Mouse (Mus musculus) spleen, postnatal 14 days (tissue): Measurements from ENCODE around the gene Obp2b.
"Not testable (repeated sequence)": the region's sequence is repeated elsewhere in the genome, so short reads cannot be mapped to it uniquely, and the experiment has no call there.

Experiments
- DNase-seq, 2 experiments: peaks; one replicate each; pipeline ENCODE4 v3.0.0; 2021 to 2022; ENCODE audit warnings: low spot score in 2 of 2

Obp2b gene

GRCm38 (mm10) chr2:25736709-25737108 is at the start of gene Obp2b:
TSS of gene Obp2b (plus strand) at chr2:25737009.
- not testable (repeated sequence) for DNase-seq

DNA sequence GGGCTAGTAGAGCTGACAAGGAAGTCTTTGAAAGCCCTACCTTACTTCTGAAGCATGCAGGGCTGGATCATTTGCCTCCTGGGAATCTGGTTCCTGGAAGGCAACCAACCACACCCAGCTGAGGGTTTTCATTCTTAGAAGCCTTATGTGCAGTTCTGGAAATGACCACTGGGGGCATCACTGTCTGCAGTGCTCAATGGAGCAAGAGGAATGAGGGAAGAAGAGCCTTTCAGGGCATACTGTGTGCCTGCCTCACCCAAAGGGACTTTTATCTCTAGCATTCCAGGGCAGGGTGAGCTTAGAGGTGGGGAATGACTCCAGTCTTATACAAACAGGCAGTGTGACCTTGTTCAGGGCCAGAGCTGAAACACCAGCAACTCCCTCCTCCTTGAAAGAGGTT is 42.2 kb upstream of the Obp2b start:
- peak in 1 of 2 experiments; percentile 31 for DNase-seq

- DNase-seq = no peak
Measured at GRCm38 (mm10) chr2:25696951-25697350, 39.9 kb upstream of the Obp2b start.

DNA sequence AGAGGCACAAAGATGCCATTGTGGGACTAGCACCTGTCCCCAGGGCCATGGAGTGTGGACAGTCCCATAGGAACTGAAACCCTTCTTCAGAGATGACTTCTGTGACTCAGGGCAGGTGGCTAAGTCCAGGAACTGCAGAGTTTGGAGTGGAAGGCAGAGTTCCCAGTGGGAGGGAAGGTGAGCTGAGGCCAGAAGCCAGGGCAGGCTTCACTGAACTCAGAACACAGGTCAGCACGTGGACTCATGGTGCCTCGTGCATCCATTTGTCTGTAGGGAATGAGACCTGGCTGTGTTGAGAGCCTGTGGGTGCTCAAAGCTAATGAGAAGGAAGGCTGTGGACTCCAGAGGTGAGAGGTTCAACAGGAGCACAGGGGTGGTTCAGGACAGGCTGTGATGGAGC is 38.1 kb upstream of the Obp2b start:
- DNase-seq = no peak

GRCm38 (mm10) chr2:25699743-25700142 is 37.1 kb upstream of the Obp2b start, which contains the start of gene Obp2a:
TSS of gene Obp2a (plus strand) at chr2:25700043.
- DNase-seq = not testable (repeated sequence)

- no peak for DNase-seq
Measured at GRCm38 (mm10) chr2:25701001-25701400, 35.8 kb upstream of the Obp2b start.

GRCm38 (mm10) chr2:25703706-25704105 is 33.1 kb upstream of the Obp2b start:
- DNase-seq = no peak

- peak in 1 of 2 experiments; percentile 43 for DNase-seq
Measured at GRCm38 (mm10) chr2:25706643-25707481, 29.9 kb upstream of the Obp2b start, which contains the start of gene Bmyc. TSS of gene Bmyc (plus strand) at chr2:25706739.

GRCm38 (mm10) chr2:25708121-25708520 is 28.7 kb upstream of the Obp2b start:
- DNase-seq = peak in 1 of 2 experiments; percentile 16

GRCm38 (mm10) chr2:25709056-25709455 is 27.8 kb upstream of the Obp2b start:
- DNase-seq = not testable (repeated sequence)

DNA sequence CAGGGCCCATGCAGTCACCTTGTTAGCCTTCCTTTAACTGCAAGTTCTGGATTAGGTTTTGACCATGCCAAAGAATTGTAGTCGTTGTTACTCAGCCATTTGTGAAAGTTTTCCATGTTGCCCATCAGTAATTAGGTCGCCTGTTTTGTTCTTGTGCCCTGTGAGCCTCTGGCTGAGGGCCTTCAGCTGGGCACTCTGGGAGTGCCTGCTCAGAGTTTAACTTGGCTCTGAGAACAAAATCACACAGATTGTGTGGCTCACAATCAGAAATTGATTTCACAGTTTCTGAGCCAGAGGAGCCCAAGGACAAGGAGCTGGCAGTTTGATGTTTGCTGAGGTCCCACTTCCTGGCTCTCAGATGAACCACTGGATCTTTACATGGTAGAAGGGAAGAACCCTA is 27.0 kb upstream of the Obp2b start:
- not testable (repeated sequence) for DNase-seq

GRCm38 (mm10) chr2:25711641-25712040 is 25.2 kb upstream of the Obp2b start:
- DNase-seq = not testable (repeated sequence)

- no peak for DNase-seq
Measured at GRCm38 (mm10) chr2:25717222-25717621, 19.6 kb upstream of the Obp2b start.

DNA sequence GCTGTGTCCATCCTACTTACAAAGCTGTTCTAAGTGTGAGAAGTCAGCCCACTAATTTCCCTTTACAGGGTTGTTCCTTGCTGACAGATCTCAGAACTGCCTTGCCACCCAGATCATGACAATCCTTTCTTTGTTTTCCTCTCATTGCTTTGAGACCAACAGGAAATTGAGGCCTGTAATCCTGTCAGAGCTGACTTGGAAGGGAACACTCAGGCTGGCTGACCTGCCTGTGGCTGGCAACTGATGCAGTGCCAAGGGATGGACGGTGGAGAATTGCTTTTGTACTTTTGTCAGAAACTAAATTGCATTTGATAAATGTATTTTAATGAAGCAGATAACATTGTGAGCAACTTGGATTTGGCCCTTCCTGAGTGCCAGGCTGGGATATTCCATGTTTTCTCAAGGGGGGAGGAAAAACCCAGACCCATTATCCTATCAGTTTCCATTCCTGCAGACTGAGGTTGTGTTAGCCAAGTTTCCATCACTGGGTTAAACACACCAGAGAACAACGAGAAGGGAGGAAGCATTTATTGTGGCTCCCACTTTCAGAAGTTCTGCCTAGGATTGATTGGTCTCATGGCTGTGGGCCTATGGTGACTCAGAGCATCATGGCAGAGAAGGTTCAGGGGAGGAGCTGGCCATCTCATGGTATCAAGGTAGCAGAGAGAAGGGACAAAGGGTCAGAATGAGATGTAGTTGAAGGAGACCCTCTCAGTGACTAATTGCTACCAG is 3.4 kb upstream of the Obp2b start:
- DNase-seq = no peak

DNA sequence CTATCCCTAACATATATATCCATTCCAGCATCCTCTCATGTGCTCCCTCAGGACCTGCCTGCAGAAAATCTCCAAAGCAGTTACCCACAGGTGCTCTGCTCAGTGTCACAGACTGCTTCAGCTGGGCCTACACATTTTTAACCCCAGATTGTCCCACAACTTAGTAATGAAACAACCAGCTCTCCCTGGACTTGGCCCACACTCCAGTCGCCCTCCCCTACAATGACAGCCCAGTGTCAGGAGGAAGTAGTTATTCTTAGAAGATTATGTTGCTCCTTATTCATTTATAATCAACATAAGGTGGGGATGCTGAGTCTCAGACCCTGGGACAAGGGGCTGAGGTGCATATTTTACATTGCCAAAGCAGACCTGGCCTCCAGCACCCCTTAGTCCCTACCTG is 4.9 kb downstream of the Obp2b start:
- no peak for DNase-seq

- DNase-seq = no peak
Measured at GRCm38 (mm10) chr2:25754201-25754600, 17.4 kb downstream of the Obp2b start.

DNA sequence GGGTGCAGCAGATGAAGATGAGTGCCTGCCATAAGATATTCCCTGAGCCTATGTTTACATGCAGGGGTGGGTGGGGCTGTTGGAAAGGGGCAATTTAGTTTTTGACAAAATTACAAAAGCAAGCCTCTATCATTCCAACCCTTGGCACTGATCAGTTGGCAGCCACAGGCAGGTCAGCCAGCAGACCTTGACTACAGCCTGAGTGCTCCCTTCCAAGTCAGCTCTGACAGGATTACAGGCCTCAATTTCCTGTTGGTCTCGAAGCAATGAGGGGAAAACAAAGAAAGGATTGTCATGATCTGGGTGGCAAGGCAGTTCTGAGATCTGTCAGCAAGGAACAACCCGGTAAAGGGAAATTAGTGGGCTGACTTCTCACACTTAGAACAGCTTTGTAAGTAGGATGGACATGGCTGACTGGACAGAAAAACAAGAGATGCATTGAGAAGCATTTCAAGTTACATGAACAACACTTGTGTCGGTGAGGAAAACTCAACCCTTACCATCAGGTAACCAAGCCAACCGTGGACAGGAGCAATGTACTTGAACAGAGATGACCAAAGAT is 21.3 kb downstream of the Obp2b start:
- no peak for DNase-seq

DNA sequence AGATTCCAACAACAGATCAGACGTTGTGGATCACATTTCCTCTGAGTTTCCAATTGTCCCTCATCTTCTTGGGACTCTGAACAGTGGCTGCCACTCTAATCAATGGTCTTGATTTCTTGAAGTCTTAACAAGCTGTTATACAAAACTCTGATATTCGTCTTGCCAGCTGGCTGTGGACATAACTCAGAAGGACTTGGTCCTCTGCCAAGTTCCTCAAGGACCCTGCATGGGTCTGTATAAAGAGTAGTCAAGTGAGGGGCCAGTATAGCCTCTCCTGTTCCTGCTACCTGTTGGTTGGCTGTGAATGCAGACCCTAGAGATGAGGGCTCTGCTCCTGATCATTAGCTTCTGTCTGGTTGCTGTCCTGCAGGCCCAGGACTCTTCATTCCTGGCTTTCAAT is 28.5 kb downstream of the Obp2b start, which contains the start of gene Lcn3:
Gene Lcn3 (plus strand): TSS at position 301 of the 400 bp plus-strand sequence.
- DNase-seq = no peak

- DNase-seq = no peak
Measured at GRCm38 (mm10) chr2:25767764-25768163, 31.0 kb downstream of the Obp2b start.

GRCm38 (mm10) chr2:25773507-25773906 is 36.7 kb downstream of the Obp2b start:
- no peak for DNase-seq

GRCm38 (mm10) chr2:25774640-25775039 is 37.8 kb downstream of the Obp2b start:
- DNase-seq = no peak

DNA sequence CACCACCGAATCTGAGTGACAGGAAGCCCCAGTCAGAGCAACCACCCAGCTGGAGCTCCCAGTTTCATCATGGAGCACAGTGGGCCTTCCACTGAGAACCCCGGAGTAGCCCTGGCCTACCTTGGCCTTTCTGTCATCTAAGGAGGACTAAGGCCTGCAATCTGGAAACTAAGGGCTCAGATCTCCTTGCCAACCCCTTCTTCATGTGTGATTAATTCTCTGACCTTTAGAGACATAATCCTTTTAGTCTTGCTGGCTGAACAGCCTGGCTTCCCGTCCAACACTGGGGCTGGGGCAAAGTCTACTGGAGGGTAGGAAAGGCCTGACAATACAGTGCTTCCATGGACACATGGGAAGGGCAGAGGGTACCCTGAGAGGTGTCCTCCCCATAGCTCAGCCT is 39.2 kb downstream of the Obp2b start:
- DNase-seq = no peak
